Mouse (Mus musculus): Measurements from ENCODE around the gene Vmn1r177. TPM values are rescaled to one million over a fixed set of nuclear protein-coding genes. Genes with fewer than 3 reads are reported as not detected.
"Not testable (repeated sequence)": the region's sequence is repeated elsewhere in the genome, so short reads cannot be mapped to it uniquely, and the experiment has no call there.

The Vmn1r177 gene
- polyA plus RNA-seq (2014; fragmentation: Nextera tagmentation; extraction: Ambion mirVana) = not detected in 2 replicates

GRCm38 (mm10) chr7:23866349-23866748 lies at the start of gene Vmn1r177:
Vmn1r177 (minus strand) TSS chr7:23866449.
- H3K4me1 ChIP-seq (ENCODE audit: control insufficient read depth, insufficient read depth, low read length); H3K27me3 ChIP-seq (ENCODE audit: control insufficient read depth, insufficient read depth, low read length); H3K27ac ChIP-seq (ENCODE audit: low read depth, low read length); ATAC-seq (ENCODE audit: low read depth); H3K4me3 ChIP-seq (ENCODE audit: low read depth, low read length); H3K9me3 ChIP-seq (ENCODE audit: control insufficient read depth, low read length); H3K9ac ChIP-seq (replicated peaks; ENCODE audit: low read depth, low read length); H3K36me3 ChIP-seq (ENCODE audit: control insufficient read depth, insufficient read depth, low read length); H3K4me2 ChIP-seq (ENCODE audit: low read depth, low read length): not testable (repeated sequence)
- WGBS = 12% methylated on average over 1 of the region's 1 CpGs

DNA sequence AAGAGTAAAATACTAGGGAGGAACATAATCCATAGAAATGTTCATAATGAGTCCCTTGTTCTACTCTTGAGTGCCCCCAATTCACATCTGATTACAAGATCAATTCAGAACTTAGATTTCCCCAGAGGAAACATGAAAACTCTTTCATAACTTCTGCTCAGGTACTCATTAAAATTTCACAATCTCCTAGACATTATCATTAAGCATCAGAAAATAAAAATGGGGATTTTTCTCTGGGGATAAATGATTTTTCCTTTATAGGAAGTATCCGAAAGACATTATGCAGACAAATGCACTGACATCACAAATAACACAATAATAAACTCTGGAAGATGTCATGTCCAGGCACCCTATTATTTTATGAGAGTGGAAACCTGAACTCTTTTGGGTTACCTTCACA lies 25.5 kb upstream of the Vmn1r177 start, which contains the start of gene Vmn1r178:
Vmn1r178 (plus strand) TSS at position 301 of the 400 bp plus-strand sequence.
- no peak within 1 kb of the TSS for H3K9ac ChIP-seq (replicated peaks; ENCODE audit: low read depth, low read length)
- H3K36me3 ChIP-seq (ENCODE audit: control insufficient read depth, insufficient read depth, low read length) = no peaks in the 10 kb centered on the region
- no peak within 1 kb of the TSS for H3K4me2 ChIP-seq (ENCODE audit: low read depth, low read length)
- no peak within 1 kb of the TSS for H3K27ac ChIP-seq (ENCODE audit: low read depth, low read length)
- H3K9me3 ChIP-seq (ENCODE audit: control insufficient read depth, low read length) = peaks cover 5% of the 10 kb centered on the region
- ATAC-seq (ENCODE audit: low read depth) = no peak
- no peaks in the 10 kb centered on the region for H3K4me1 ChIP-seq (ENCODE audit: control insufficient read depth, insufficient read depth, low read length)
- no peaks in the 10 kb centered on the region for H3K27me3 ChIP-seq (ENCODE audit: control insufficient read depth, insufficient read depth, low read length)
- 92% methylated on average over 1 of the region's 1 CpGs for WGBS
- H3K4me3 ChIP-seq (ENCODE audit: low read depth, low read length) = no peak within 1 kb of the TSS

DNA sequence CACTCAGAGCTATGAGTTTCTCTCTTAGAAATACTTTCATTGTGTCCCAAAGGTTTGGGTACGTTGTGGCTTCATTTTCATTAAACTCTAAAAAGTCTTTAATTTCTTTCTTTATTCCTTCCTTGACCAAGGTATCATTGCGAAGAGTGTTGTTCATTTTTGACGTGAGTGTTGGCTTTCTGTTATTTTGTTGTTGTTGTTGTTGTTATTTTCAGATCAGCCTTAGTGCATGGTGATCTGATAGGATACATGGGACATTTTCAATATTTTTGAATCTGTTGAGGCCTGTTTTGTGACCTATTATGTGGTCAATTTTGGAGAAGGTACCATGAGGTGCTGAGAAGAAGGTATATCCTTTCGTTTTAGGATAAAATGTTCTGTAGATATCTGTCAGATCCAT lies 10.7 kb upstream of the Vmn1r177 start:
- not testable (repeated sequence) for H3K4me3 ChIP-seq (ENCODE audit: low read depth, low read length); ATAC-seq (ENCODE audit: low read depth); H3K27me3 ChIP-seq (ENCODE audit: control insufficient read depth, insufficient read depth, low read length); H3K4me2 ChIP-seq (ENCODE audit: low read depth, low read length); H3K9ac ChIP-seq (replicated peaks; ENCODE audit: low read depth, low read length); H3K27ac ChIP-seq (ENCODE audit: low read depth, low read length); H3K36me3 ChIP-seq (ENCODE audit: control insufficient read depth, insufficient read depth, low read length); H3K4me1 ChIP-seq (ENCODE audit: control insufficient read depth, insufficient read depth, low read length); H3K9me3 ChIP-seq (ENCODE audit: control insufficient read depth, low read length)
- WGBS = 66% methylated on average over 3 of the region's 4 CpGs

- H3K27ac ChIP-seq (ENCODE audit: low read depth, low read length); H3K36me3 ChIP-seq (ENCODE audit: control insufficient read depth, insufficient read depth, low read length); H3K9ac ChIP-seq (replicated peaks; ENCODE audit: low read depth, low read length); ATAC-seq (ENCODE audit: low read depth); H3K4me3 ChIP-seq (ENCODE audit: low read depth, low read length); H3K9me3 ChIP-seq (ENCODE audit: control insufficient read depth, low read length); H3K4me1 ChIP-seq (ENCODE audit: control insufficient read depth, insufficient read depth, low read length); H3K4me2 ChIP-seq (ENCODE audit: low read depth, low read length); H3K27me3 ChIP-seq (ENCODE audit: control insufficient read depth, insufficient read depth, low read length): not testable (repeated sequence)
- WGBS = no CpG with 5 or more reads among the region's 1 CpGs
Observed at GRCm38 (mm10) chr7:23837272-23837671, 29.0 kb downstream of the Vmn1r177 start, which contains the start of gene Vmn1r176. Vmn1r176 (minus strand) TSS chr7:23837372.

Other genes starting within 250 kb of the Vmn1r177 start
- not detected in 2 replicates for gene Vmn1r171, start 235.7 kb downstream of the Vmn1r177 start, polyA plus RNA-seq (2014; fragmentation: Nextera tagmentation; extraction: Ambion mirVana)
- not detected in 2 replicates for gene Vmn1r172, start 208.1 kb downstream of the Vmn1r177 start, polyA plus RNA-seq (2014; fragmentation: Nextera tagmentation; extraction: Ambion mirVana)
- gene Vmn1r173, start 165.7 kb downstream of the Vmn1r177 start, polyA plus RNA-seq (2014; fragmentation: Nextera tagmentation; extraction: Ambion mirVana) = not detected in 2 replicates
- gene Vmn1r174, start 114.2 kb downstream of the Vmn1r177 start, polyA plus RNA-seq (2014; fragmentation: Nextera tagmentation; extraction: Ambion mirVana) = not detected in 2 replicates
- gene Vmn1r175, start 55.8 kb downstream of the Vmn1r177 start, polyA plus RNA-seq (2014; fragmentation: Nextera tagmentation; extraction: Ambion mirVana) = not detected in 2 replicates
- gene Vmn1r176, start 29.1 kb downstream of the Vmn1r177 start, polyA plus RNA-seq (2014; fragmentation: Nextera tagmentation; extraction: Ambion mirVana) = not detected in 2 replicates
- gene Vmn1r178, start 25.6 kb upstream of the Vmn1r177 start, polyA plus RNA-seq (2014; fragmentation: Nextera tagmentation; extraction: Ambion mirVana) = not detected in 2 replicates
- not detected in 2 replicates for gene Vmn1r179, start 60.5 kb upstream of the Vmn1r177 start, polyA plus RNA-seq (2014; fragmentation: Nextera tagmentation; extraction: Ambion mirVana)
- not detected in 2 replicates for gene Vmn1r180, start 84.2 kb upstream of the Vmn1r177 start, polyA plus RNA-seq (2014; fragmentation: Nextera tagmentation; extraction: Ambion mirVana)
- gene Vmn1r181, start 108.2 kb upstream of the Vmn1r177 start, polyA plus RNA-seq (2014; fragmentation: Nextera tagmentation; extraction: Ambion mirVana) = not detected in 2 replicates
- not detected in 2 replicates for gene V1rd19, start 135.2 kb upstream of the Vmn1r177 start, polyA plus RNA-seq (2014; fragmentation: Nextera tagmentation; extraction: Ambion mirVana)
- gene Vmn1r183, start 186.8 kb upstream of the Vmn1r177 start, polyA plus RNA-seq (2014; fragmentation: Nextera tagmentation; extraction: Ambion mirVana) = 0.01 TPM in 1 of 2 replicates, not detected in the other
- 38.6 and 41.8 TPM in 2 replicates for gene Zfp180, start 215.5 kb upstream of the Vmn1r177 start, polyA plus RNA-seq (2014; fragmentation: Nextera tagmentation; extraction: Ambion mirVana)
- gene Zfp112, start 245.9 kb upstream of the Vmn1r177 start, polyA plus RNA-seq (2014; fragmentation: Nextera tagmentation; extraction: Ambion mirVana) = 11.2 and 11.7 TPM in 2 replicates